Mouse (Mus musculus): ENCODE data around the gene Nek8. TPM values are rescaled to one million over a fixed set of nuclear protein-coding genes. Genes with fewer than 3 reads are reported as not detected.
A peak's percentile ranks its signal among the peaks of the same experiment; 100 is the strongest.

The Nek8 gene
- polyA plus RNA-seq, 1 experiment, result 10.4 TPM

DNA sequence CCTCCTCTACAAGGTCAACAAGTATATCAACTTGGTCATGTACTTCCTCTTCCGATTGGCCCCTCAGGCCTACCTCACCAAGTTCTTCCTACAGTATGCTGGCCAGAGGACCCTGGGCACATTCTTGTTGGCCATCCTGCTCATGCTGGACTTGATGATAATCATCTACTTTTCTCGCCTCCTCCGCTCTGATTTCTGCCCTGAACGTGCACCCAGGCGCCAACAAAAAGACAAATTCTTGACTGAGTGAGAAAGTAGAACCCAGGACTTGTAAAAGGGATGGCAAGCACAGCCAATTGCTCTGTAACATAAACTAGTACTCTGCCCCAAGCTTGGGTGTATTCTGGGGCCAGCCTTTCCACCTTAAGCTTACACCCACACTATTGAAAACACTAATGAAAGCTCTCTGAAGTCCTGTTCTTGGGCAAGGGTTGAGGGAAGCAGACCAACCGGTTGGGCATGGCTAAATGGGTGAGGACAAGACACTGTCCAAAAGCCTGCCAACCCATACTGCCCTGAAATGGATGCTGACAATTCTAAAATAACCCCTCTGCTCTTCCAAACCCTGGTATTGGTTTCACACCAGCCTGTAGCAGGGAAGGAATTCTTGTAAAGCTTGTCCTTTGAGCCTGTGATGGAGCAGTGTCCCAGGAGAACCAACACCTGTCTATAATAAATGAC, 3.7 kb upstream of the Nek8 start:
- 75% methylated on average over 6 of the region's 6 CpGs for WGBS
- Histone ChIP-seq H3K27ac (ENCODE audit: control insufficient read depth, insufficient read depth, low read depth, low read length, poor library complexity) (no peak overlapping the region), H3K4me1 (ENCODE audit: control insufficient read depth, insufficient read depth, low read length) (no peaks in the 10 kb centered on the region; the same call in none of the 2 replicates), H3K4me3 (replicated peaks; ENCODE audit: control insufficient read depth, low read depth, low read length) (peak overlapping the region; percentile 18)
- no peak for TF ChIP-seq POLR2A (IDR thresholded peaks at IDR 0.05; ENCODE audit: borderline replicate concordance, control insufficient read depth, low read depth, low read length)
- TF ChIP-seq CTCF (IDR thresholded peaks at IDR 0.05; ENCODE audit: control insufficient read depth, insufficient read depth, low read length), result no peak

- H3K4me3 ChIP-seq (replicated peaks; ENCODE audit: control insufficient read depth, low read depth, low read length), result peak overlapping the region; percentile 86
- H3K4me1 ChIP-seq (ENCODE audit: control insufficient read depth, insufficient read depth, low read length), result no peaks in the 10 kb centered on the region; the same call in none of the 2 replicates
- 39% methylated on average over 8 of the region's 8 CpGs for whole genome bisulfite sequencing
- TF ChIP-seq POLR2A (IDR thresholded peaks at IDR 0.05; ENCODE audit: borderline replicate concordance, control insufficient read depth, low read depth, low read length), result no peak
- TF ChIP-seq CTCF (IDR thresholded peaks at IDR 0.05; ENCODE audit: control insufficient read depth, insufficient read depth, low read length), result no peak
- H3K27ac ChIP-seq (ENCODE audit: control insufficient read depth, insufficient read depth, low read depth, low read length, poor library complexity), result peak overlapping the region; percentile 83
These were observed 3.0 kb upstream of the Nek8 start for GRCm38 (mm10) chr11:78179438-78179999.

DNA sequence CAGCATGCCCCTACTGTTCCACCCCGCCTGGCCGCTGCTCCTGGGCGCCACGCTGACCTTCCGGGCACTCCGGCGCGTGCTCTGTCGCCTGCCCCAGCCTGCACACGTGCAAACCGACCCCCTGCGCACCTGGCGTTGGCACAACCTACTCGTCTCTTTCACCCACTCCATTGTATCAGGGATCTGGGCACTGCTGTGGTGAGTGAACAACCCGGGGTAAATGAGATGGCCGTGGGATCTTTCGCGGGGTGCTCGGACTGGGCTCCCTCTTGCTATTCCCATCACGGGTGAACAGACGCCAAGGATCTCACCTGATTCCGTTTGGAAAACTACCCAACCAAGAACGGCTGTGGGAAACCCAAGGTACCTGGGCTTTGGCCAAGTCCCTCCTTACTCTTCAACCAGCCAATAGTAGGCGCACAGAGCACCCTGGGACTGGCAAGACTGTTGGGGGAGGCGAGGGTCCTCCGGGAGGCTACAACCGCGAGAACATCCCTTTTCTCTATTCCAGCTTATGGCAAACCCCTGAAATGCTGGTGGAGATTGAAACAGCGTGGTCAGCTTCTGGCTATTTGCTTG, 2.5 kb upstream of the Nek8 start:
- Histone ChIP-seq H3K27ac (ENCODE audit: control insufficient read depth, insufficient read depth, low read depth, low read length, poor library complexity) (peak overlapping the region; percentile 83), H3K4me1 (ENCODE audit: control insufficient read depth, insufficient read depth, low read length) (no peaks in the 10 kb centered on the region; the same call in none of the 2 replicates), H3K4me3 (replicated peaks; ENCODE audit: control insufficient read depth, low read depth, low read length) (peak overlapping the region; percentile 86)
- 3% methylated on average over 29 of the region's 29 CpGs for WGBS
- TF ChIP-seq POLR2A (IDR thresholded peaks at IDR 0.05; ENCODE audit: borderline replicate concordance, control insufficient read depth, low read depth, low read length) (no peak), CTCF (IDR thresholded peaks at IDR 0.05; ENCODE audit: control insufficient read depth, insufficient read depth, low read length) (no peak)

GRCm38 (mm10) chr11:78177903-78178858, 1.7 kb upstream of the Nek8 start:
- TF ChIP-seq CTCF (IDR thresholded peaks at IDR 0.05; ENCODE audit: control insufficient read depth, insufficient read depth, low read length), result peak; percentile 98
- peak; percentile 76 for TF ChIP-seq POLR2A (IDR thresholded peaks at IDR 0.05; ENCODE audit: borderline replicate concordance, control insufficient read depth, low read depth, low read length)
- Histone ChIP-seq H3K27ac (ENCODE audit: control insufficient read depth, insufficient read depth, low read depth, low read length, poor library complexity) (peak overlapping the region; percentile 97), H3K4me3 (replicated peaks; ENCODE audit: control insufficient read depth, low read depth, low read length) (peak overlapping the region; percentile 96), H3K4me1 (ENCODE audit: control insufficient read depth, insufficient read depth, low read length) (no peaks in the 10 kb centered on the region; the same call in none of the 2 replicates)
- WGBS, result under 1% methylated on average over 83 of the region's 84 CpGs

GRCm38 (mm10) chr11:78177437-78177836, 962 bp upstream of the Nek8 start:
- Histone ChIP-seq H3K4me3 (replicated peaks; ENCODE audit: control insufficient read depth, low read depth, low read length) (peak overlapping the region; percentile 96), H3K27ac (ENCODE audit: control insufficient read depth, insufficient read depth, low read depth, low read length, poor library complexity) (peak overlapping the region; percentile 97), H3K4me1 (ENCODE audit: control insufficient read depth, insufficient read depth, low read length) (no peaks in the 10 kb centered on the region; the same call in none of the 2 replicates)
- WGBS, result under 1% methylated on average over 10 of the region's 10 CpGs
- TF ChIP-seq CTCF (IDR thresholded peaks at IDR 0.05; ENCODE audit: control insufficient read depth, insufficient read depth, low read length) (no peak), POLR2A (IDR thresholded peaks at IDR 0.05; ENCODE audit: borderline replicate concordance, control insufficient read depth, low read depth, low read length) (no peak)

DNA sequence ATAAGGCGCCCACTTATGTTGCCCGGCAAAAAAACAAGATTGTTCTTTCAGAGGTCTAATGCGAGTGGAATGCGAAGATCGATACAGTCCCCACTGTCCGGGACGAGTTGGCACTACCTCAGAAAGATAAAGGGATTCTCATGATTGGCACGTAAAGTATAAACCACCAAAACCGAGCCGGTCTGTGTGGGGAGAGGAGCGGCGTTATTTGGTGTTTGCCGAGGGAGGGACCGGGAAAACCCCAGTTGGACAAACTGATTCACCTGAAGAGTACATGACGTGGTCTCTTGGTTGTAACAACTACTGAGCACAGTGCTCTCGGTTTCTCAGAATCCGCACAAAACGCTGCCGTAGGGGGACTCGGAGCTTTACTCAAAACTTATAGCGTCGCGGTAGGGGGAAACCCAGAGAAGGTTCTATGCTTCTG, 443 bp upstream of the Nek8 start:
- H3K4me3 ChIP-seq (replicated peaks; ENCODE audit: control insufficient read depth, low read depth, low read length), result peak overlapping the region; percentile 96
- H3K27ac ChIP-seq (ENCODE audit: control insufficient read depth, insufficient read depth, low read depth, low read length, poor library complexity), result peak overlapping the region; percentile 97
- TF ChIP-seq CTCF (IDR thresholded peaks at IDR 0.05; ENCODE audit: control insufficient read depth, insufficient read depth, low read length), result no peak
- TF ChIP-seq POLR2A (IDR thresholded peaks at IDR 0.05; ENCODE audit: borderline replicate concordance, control insufficient read depth, low read depth, low read length), result no peak
- WGBS, result under 1% methylated on average over 23 of the region's 23 CpGs
- no peaks in the 10 kb centered on the region; the same call in none of the 2 replicates for H3K4me1 ChIP-seq (ENCODE audit: control insufficient read depth, insufficient read depth, low read length)

GRCm38 (mm10) chr11:78175771-78176401, 589 bp downstream of the Nek8 start:
- H3K27ac ChIP-seq (ENCODE audit: control insufficient read depth, insufficient read depth, low read depth, low read length, poor library complexity), result peak overlapping the region; percentile 97
- TF ChIP-seq POLR2A (IDR thresholded peaks at IDR 0.05; ENCODE audit: borderline replicate concordance, control insufficient read depth, low read depth, low read length), result no peak
- TF ChIP-seq CTCF (IDR thresholded peaks at IDR 0.05; ENCODE audit: control insufficient read depth, insufficient read depth, low read length), result no peak
- peak overlapping the region; percentile 96 for H3K4me3 ChIP-seq (replicated peaks; ENCODE audit: control insufficient read depth, low read depth, low read length)
- WGBS, result under 1% methylated on average over 10 of the region's 10 CpGs
- no peaks in the 10 kb centered on the region; the same call in none of the 2 replicates for H3K4me1 ChIP-seq (ENCODE audit: control insufficient read depth, insufficient read depth, low read length)
